Mouse (Mus musculus) liver, embryonic 14.5 days (tissue): ENCODE measurements at regions not wholly inside any gene's neighbourhood (a gene's known extent, or its start where the extent isn't known, plus 50 kb on each side); places are given as distances from the start of the nearest gene placed in this dataset.

Source experiments
- CTCF ChIP-seq: IDR thresholded peaks from 2 replicates; pipeline ENCODE4 v1.5.1; 2016; ENCODE audit warnings: antibody characterized with exemption, low read depth, control low read depth
- EP300 ChIP-seq: IDR thresholded peaks from 2 replicates; pipeline ENCODE4 v1.6.1; 2016; ENCODE audit warnings: antibody characterized with exemption, low read depth

DNA sequence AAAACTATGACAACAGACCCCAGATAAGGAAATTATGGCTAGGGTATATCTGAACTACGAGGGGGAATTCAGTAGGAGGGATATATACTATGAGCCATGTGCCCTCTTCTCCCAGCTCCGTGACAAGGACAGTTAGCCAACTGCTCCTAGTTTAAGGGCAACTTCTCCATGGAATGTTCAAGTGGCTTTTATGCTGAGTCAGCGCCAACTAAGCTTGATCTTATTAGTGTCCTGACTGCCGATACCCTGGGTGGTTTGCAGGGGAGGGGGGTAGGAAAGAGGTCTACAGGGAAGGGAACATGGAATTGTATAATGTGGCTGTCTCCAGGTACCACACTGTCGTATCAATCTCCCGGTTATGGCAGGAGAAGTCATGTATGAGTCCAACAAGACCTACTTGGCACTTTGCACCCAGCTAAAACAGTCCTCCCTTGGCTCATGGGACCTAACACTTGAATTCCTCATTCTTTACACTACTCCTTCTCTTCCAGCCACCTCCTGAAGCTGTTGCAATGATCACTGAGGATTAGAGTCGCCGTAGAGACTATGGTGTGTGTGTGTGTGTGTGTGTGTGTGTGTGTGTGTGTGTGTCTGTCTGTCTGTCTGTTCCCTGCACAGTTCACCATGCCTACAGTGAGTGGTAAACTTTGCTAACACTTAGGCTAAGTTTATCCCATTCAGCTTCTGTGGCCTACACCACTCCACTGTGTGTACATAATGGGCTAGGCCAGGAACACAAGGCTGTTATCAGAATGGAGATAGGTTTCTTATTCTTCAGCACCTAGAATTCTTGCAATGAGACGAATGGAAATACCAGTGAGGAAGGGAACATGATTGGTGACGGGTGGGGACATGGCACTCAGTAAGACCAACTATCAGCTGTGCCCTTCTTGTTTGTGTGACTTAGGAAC is 1251.1 kb upstream of the A1bg start:
- TF ChIP-seq CTCF, result no peak
- TF ChIP-seq EP300, result no peak
